Mouse (Mus musculus) forebrain, postnatal 0 days (tissue): ENCODE measurements at regions not wholly inside any gene's neighbourhood (a gene's known extent, or its start where the extent isn't known, plus 50 kb on each side); places are given as distances from the start of the nearest gene placed in this dataset.

Experiments used
- ATAC-seq: fragments of 200-750 bp; cut with Nextera tagmentation; 2 replicates; pipeline ENCODE4 v1.8.0; 2017; ENCODE audit warnings: mild to moderate bottlenecking, moderate library complexity
- DNase-seq: peaks from one replicate; pipeline ENCODE4 v3.0.0-alpha.2; 2015
- H3K27ac ChIP-seq: fragments of 300-500 bp; sonication (generic); 2 replicates; pipeline ENCODE4 v1.5.1; 2014; ENCODE audit warnings: low read depth, mild to moderate bottlenecking, antibody characterized with exemption, low read length, moderate library complexity, mixed read lengths
- H3K27me3 ChIP-seq: fragments of 300-500 bp; sonication (generic); 2 replicates; pipeline ENCODE4 v1.6.1; 2014; ENCODE audit warnings: mild to moderate bottlenecking, low read length, mixed read lengths; ENCODE audit not compliant: insufficient read depth
- H3K36me3 ChIP-seq: fragments of 300-500 bp; sonication (generic); 2 replicates; pipeline ENCODE4 v1.6.1; 2014; ENCODE audit warnings: mild to moderate bottlenecking, moderate library complexity; ENCODE audit not compliant: insufficient read depth
- H3K4me1 ChIP-seq: fragments of 300-500 bp; sonication (generic); 2 replicates; pipeline ENCODE4 v1.6.1; 2014; ENCODE audit warnings: antibody characterized with exemption; ENCODE audit not compliant: insufficient read depth
- H3K4me2 ChIP-seq: fragments of 300-500 bp; sonication (generic); 2 replicates; pipeline ENCODE4 v1.6.1; 2014; ENCODE audit warnings: low read depth, mild to moderate bottlenecking, moderate library complexity
- H3K4me3 ChIP-seq: fragments of 300-500 bp; sonication (generic); 2 replicates; pipeline ENCODE4 v1.5.1; 2014; ENCODE audit warnings: low read depth, low read length, mixed read lengths
- H3K9ac ChIP-seq: fragments of 300-500 bp; sonication (generic); 2 replicates; pipeline ENCODE4 v1.6.1; 2014; ENCODE audit warnings: mild to moderate bottlenecking
- H3K9me3 ChIP-seq: fragments of 300-500 bp; sonication (generic); 2 replicates; pipeline ENCODE4 v1.6.1; 2016; ENCODE audit warnings: low read length
- CTCF ChIP-seq: sonication (generic); IDR thresholded peaks from 2 replicates; pipeline ENCODE4 v1.5.1; 2016; ENCODE audit warnings: antibody characterized with exemption, control low read depth, low read depth
- WGBS: fragments of 180-500 bp; shearing (Covaris S2); extraction: QIAGEN DNeasy Blood & Tissue Kit; methylation state at CpG from one replicate; pipeline ENCODE4 v1.1.7; 2014; 5-methylcytosine and 5-hydroxymethylcytosine counted together

GRCm38 (mm10) chr12:9340769-9341168 is 229.1 kb upstream of the Osr1 start:
- H3K9me3 ChIP-seq: no peaks in the 10 kb centered on the region
- no peak for ATAC-seq
- H3K27me3 ChIP-seq: no peaks in the 10 kb centered on the region
- H3K4me2 ChIP-seq: no peak overlapping the region
- no peak for DNase-seq
- no peak for TF ChIP-seq CTCF
- H3K4me3 ChIP-seq: no peak overlapping the region
- H3K36me3 ChIP-seq: no peaks in the 10 kb centered on the region
- no peak overlapping the region for H3K27ac ChIP-seq
- no peak overlapping the region for H3K9ac ChIP-seq
- H3K4me1 ChIP-seq: no peaks in the 10 kb centered on the region

- H3K4me1 ChIP-seq: no peaks in the 10 kb centered on the region
- 91% methylated on average over 1 of the region's 1 CpGs for WGBS
- DNase-seq (no peak), ATAC-seq (no peak)
- H3K36me3 ChIP-seq: no peaks in the 10 kb centered on the region
- H3K4me3 ChIP-seq: no peak overlapping the region
- TF ChIP-seq CTCF: no peak
- H3K27ac ChIP-seq: no peak overlapping the region
- H3K27me3 ChIP-seq: no peaks in the 10 kb centered on the region
- no peak overlapping the region for H3K4me2 ChIP-seq
- H3K9me3 ChIP-seq: no peaks in the 10 kb centered on the region
- H3K9ac ChIP-seq: no peak overlapping the region
These were observed 224.6 kb upstream of the Osr1 start for GRCm38 (mm10) chr12:9345359-9345758.

- ATAC-seq (no peak), DNase-seq (no peak)
- no peaks in the 10 kb centered on the region for H3K36me3 ChIP-seq
- 88% methylated on average over 4 of the region's 4 CpGs for WGBS
- no peak for TF ChIP-seq CTCF
- H3K27me3 ChIP-seq: no peaks in the 10 kb centered on the region
- no peaks in the 10 kb centered on the region for H3K9me3 ChIP-seq
- H3K4me1 ChIP-seq: no peaks in the 10 kb centered on the region
- no peak overlapping the region for H3K4me2 ChIP-seq
- H3K4me3 ChIP-seq: no peak overlapping the region
- H3K9ac ChIP-seq: no peak overlapping the region
- no peak overlapping the region for H3K27ac ChIP-seq
These were observed 214.4 kb upstream of the Osr1 start for GRCm38 (mm10) chr12:9355512-9355911.

- TF ChIP-seq CTCF: no peak
- no peaks in the 10 kb centered on the region for H3K9me3 ChIP-seq
- 77% methylated on average over 5 of the region's 5 CpGs for WGBS
- H3K27me3 ChIP-seq: no peaks in the 10 kb centered on the region
- ATAC-seq (no peak), DNase-seq (no peak)
- H3K4me3 ChIP-seq: no peak overlapping the region
- H3K9ac ChIP-seq: no peak overlapping the region
- no peaks in the 10 kb centered on the region for H3K4me1 ChIP-seq
- no peak overlapping the region for H3K4me2 ChIP-seq
- no peak overlapping the region for H3K27ac ChIP-seq
- no peaks in the 10 kb centered on the region for H3K36me3 ChIP-seq
These were observed 212.1 kb upstream of the Osr1 start for GRCm38 (mm10) chr12:9357856-9358255.

- no peaks in the 10 kb centered on the region for H3K36me3 ChIP-seq
- DNase-seq: no peak
- 69% methylated on average over 8 of the region's 8 CpGs for WGBS
- H3K9me3 ChIP-seq: no peaks in the 10 kb centered on the region
- no peak overlapping the region for H3K27ac ChIP-seq
- no peaks in the 10 kb centered on the region for H3K27me3 ChIP-seq
- H3K4me2 ChIP-seq: no peak overlapping the region
- no peak overlapping the region for H3K9ac ChIP-seq
- no peak for TF ChIP-seq CTCF
- no peak overlapping the region for H3K4me3 ChIP-seq
- no peaks in the 10 kb centered on the region for H3K4me1 ChIP-seq
- no peak for ATAC-seq
These were observed 211.0 kb upstream of the Osr1 start for GRCm38 (mm10) chr12:9358872-9359271.

- Histone ChIP-seq H3K27ac (no peak overlapping the region), H3K4me1 (no peaks in the 10 kb centered on the region), H3K9me3 (no peaks in the 10 kb centered on the region), H3K4me2 (no peak overlapping the region), H3K27me3 (no peaks in the 10 kb centered on the region), H3K9ac (no peak overlapping the region), H3K4me3 (no peak overlapping the region), H3K36me3 (no peaks in the 10 kb centered on the region)
- TF ChIP-seq CTCF: no peak
- WGBS: 74% methylated on average over 1 of the region's 1 CpGs
- DNase-seq: no peak
- ATAC-seq: no peak
These were observed 204.0 kb upstream of the Osr1 start for GRCm38 (mm10) chr12:9365931-9366330.

- H3K27ac ChIP-seq: no peak overlapping the region
- ATAC-seq: no peak
- no peaks in the 10 kb centered on the region for H3K36me3 ChIP-seq
- H3K4me2 ChIP-seq: no peak overlapping the region
- H3K9me3 ChIP-seq: no peaks in the 10 kb centered on the region
- H3K4me3 ChIP-seq: no peak overlapping the region
- H3K9ac ChIP-seq: no peak overlapping the region
- no peaks in the 10 kb centered on the region for H3K27me3 ChIP-seq
- WGBS: 95% methylated on average over 5 of the region's 5 CpGs
- H3K4me1 ChIP-seq: no peaks in the 10 kb centered on the region
- DNase-seq: no peak
- no peak for TF ChIP-seq CTCF
These were observed 201.2 kb upstream of the Osr1 start for GRCm38 (mm10) chr12:9368682-9369081.

- WGBS: 69% methylated on average over 3 of the region's 3 CpGs
- H3K4me1 ChIP-seq: no peaks in the 10 kb centered on the region
- no peaks in the 10 kb centered on the region for H3K9me3 ChIP-seq
- no peak for TF ChIP-seq CTCF
- DNase-seq (no peak), ATAC-seq (no peak)
- no peak overlapping the region for H3K9ac ChIP-seq
- no peaks in the 10 kb centered on the region for H3K36me3 ChIP-seq
- H3K4me3 ChIP-seq: no peak overlapping the region
- H3K27ac ChIP-seq: no peak overlapping the region
- H3K27me3 ChIP-seq: no peaks in the 10 kb centered on the region
- no peak overlapping the region for H3K4me2 ChIP-seq
These were observed 168.0 kb upstream of the Osr1 start for GRCm38 (mm10) chr12:9401956-9402355.
